Mouse (Mus musculus): ENCODE results near the gene Brd4. TPM values are rescaled to one million over a fixed set of nuclear protein-coding genes. Genes with fewer than 3 reads are reported as not detected.

The Brd4 gene
- polyA plus RNA-seq, 1 experiment from 2014 or later, result 132 TPM

DNA sequence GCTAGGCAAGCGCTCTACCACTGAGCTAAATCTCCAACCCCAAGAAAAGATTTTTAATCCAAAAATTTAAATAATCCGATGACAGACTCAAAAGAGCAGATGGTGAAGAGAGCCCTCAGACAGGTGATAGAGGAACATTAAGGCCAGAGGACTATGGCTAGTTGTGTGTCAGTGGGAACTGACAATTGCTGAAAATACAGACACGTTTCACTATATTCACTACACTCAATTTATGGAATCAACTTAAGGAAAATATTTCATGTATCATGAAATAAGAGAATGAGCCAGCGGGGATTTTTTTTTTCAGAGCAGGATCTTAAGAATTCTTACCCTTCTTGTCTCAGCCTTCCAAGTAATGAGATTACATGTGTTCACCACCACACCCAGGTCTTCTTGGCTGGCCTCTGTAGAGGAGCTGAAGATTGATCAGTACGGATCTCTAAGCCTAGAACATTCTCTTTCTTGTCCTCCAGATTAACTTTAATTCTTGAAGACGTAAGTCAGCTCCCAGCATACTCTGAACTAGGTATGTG, 682 bp upstream of the Brd4 start:
- peak overlapping the region; percentile 70 for H3K4me2 ChIP-seq (replicated peaks; ENCODE audit: low read depth, low read length)
- no peaks in the 10 kb centered on the region for H3K27me3 ChIP-seq (ENCODE audit: control insufficient read depth, insufficient read depth, low read length)
- peak overlapping the region; percentile 99; the same call in 1 of the 2 replicates for H3K27ac ChIP-seq (ENCODE audit: low read depth, low read length)
- H3K9me3 ChIP-seq (ENCODE audit: control insufficient read depth, low read length), result no peaks in the 10 kb centered on the region
- H3K4me3 ChIP-seq (ENCODE audit: low read length), result peak overlapping the region; percentile 97
- no peaks in the 10 kb centered on the region for H3K36me3 ChIP-seq (ENCODE audit: control insufficient read depth, insufficient read depth, low read length)
- WGBS, result 56% methylated on average over 6 of the region's 6 CpGs
- no peak for ATAC-seq (ENCODE audit: low FRiP score, low TSS enrichment)
- peaks cover 24% of the 10 kb centered on the region for H3K4me1 ChIP-seq (ENCODE audit: control insufficient read depth, insufficient read depth, low read length)
- H3K9ac ChIP-seq (ENCODE audit: low read depth, low read length), result peak overlapping the region; percentile 98

- Histone ChIP-seq H3K9ac (ENCODE audit: low read depth, low read length) (peak overlapping the region; percentile 98), H3K27ac (ENCODE audit: low read depth, low read length) (peak overlapping the region; percentile 99), H3K27me3 (ENCODE audit: control insufficient read depth, insufficient read depth, low read length) (no peaks in the 10 kb centered on the region), H3K9me3 (ENCODE audit: control insufficient read depth, low read length) (no peaks in the 10 kb centered on the region), H3K4me2 (replicated peaks; ENCODE audit: low read depth, low read length) (peak overlapping the region; percentile 70), H3K4me1 (ENCODE audit: control insufficient read depth, insufficient read depth, low read length) (peaks cover 24% of the 10 kb centered on the region), H3K4me3 (ENCODE audit: low read length) (peak overlapping the region; percentile 97), H3K36me3 (ENCODE audit: control insufficient read depth, insufficient read depth, low read length) (no peaks in the 10 kb centered on the region)
- WGBS, result under 1% methylated on average over 28 of the region's 41 CpGs
- ATAC-seq (ENCODE audit: low FRiP score, low TSS enrichment), result peak; percentile 70
These were observed 726 bp downstream of the Brd4 start for GRCm38 (mm10) chr17:32283771-32284221.

DNA sequence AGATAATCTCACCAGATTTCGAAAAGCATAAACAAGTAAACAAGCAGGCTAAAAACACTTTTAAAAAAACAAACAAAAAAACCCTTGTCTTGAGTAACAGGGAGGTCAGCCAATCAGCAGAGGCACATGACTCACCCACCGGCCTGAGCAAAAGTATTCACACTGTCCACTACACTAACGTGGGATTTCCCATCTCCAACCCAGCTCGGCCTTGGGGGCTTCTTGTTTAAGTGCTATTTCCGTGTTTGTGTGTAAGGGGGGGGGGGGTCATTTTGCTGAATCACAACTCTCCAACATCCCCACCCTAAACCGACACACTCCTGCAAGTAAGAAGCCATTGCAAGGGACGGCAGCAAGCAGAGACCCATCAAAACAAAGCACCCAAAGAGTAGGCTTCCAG, 1.2 kb downstream of the Brd4 start:
- H3K9me3 ChIP-seq (ENCODE audit: control insufficient read depth, low read length), result no peaks in the 10 kb centered on the region

GRCm38 (mm10) chr17:32281611-32282310, 2.8 kb downstream of the Brd4 start:
- Histone ChIP-seq H3K9ac (ENCODE audit: low read depth, low read length) (no peak overlapping the region), H3K4me2 (replicated peaks; ENCODE audit: low read depth, low read length) (no peak overlapping the region), H3K9me3 (ENCODE audit: control insufficient read depth, low read length) (no peaks in the 10 kb centered on the region), H3K27me3 (ENCODE audit: control insufficient read depth, insufficient read depth, low read length) (no peaks in the 10 kb centered on the region), H3K36me3 (ENCODE audit: control insufficient read depth, insufficient read depth, low read length) (no peaks in the 10 kb centered on the region), H3K4me1 (ENCODE audit: control insufficient read depth, insufficient read depth, low read length) (peaks cover 24% of the 10 kb centered on the region), H3K4me3 (ENCODE audit: low read length) (no peak overlapping the region; the same call in 1 of the 2 replicates), H3K27ac (ENCODE audit: low read depth, low read length) (no peak overlapping the region)
- ATAC-seq (ENCODE audit: low FRiP score, low TSS enrichment), result no peak
- 75% methylated on average over 4 of the region's 4 CpGs for WGBS

More for the DNA sequence above, 1.2 kb downstream of the Brd4 start:
- peak overlapping the region; percentile 97 for H3K4me3 ChIP-seq (ENCODE audit: low read length)
- peak overlapping the region; percentile 99 for H3K27ac ChIP-seq (ENCODE audit: low read depth, low read length)
- 11% methylated on average over 7 of the region's 7 CpGs for WGBS
- no peaks in the 10 kb centered on the region for H3K27me3 ChIP-seq (ENCODE audit: control insufficient read depth, insufficient read depth, low read length)
- peaks cover 24% of the 10 kb centered on the region for H3K4me1 ChIP-seq (ENCODE audit: control insufficient read depth, insufficient read depth, low read length)
- no peak for ATAC-seq (ENCODE audit: low FRiP score, low TSS enrichment)
- H3K4me2 ChIP-seq (replicated peaks; ENCODE audit: low read depth, low read length), result peak overlapping the region; percentile 70
- H3K9ac ChIP-seq (ENCODE audit: low read depth, low read length), result peak overlapping the region; percentile 98
- no peaks in the 10 kb centered on the region for H3K36me3 ChIP-seq (ENCODE audit: control insufficient read depth, insufficient read depth, low read length)

DNA sequence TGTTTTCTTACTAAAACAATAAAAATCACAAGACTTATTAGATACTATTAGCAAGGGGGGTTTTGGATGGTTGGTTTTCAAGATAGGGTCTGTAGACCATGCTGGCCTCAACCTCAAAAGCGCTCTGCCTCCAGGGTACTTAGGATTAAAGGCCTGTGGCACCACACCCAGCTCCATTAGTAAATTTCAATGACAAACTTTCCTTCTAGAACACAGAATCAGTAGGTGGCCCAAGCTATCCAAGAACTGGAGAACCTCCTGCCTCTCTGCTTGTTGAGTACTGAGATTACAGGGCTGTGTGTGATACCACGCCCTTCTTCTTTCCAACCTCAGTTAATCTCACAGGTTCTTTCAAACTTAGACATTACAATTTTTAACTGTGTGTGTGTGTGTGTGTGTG, 3.4 kb downstream of the Brd4 start:
- H3K4me2 ChIP-seq (replicated peaks; ENCODE audit: low read depth, low read length), result no peak overlapping the region; the same call in 1 of the 2 replicates
- peaks cover 24% of the 10 kb centered on the region for H3K4me1 ChIP-seq (ENCODE audit: control insufficient read depth, insufficient read depth, low read length)
- ATAC-seq (ENCODE audit: low FRiP score, low TSS enrichment), result no peak
- no peak overlapping the region for H3K27ac ChIP-seq (ENCODE audit: low read depth, low read length)
- no peaks in the 10 kb centered on the region for H3K9me3 ChIP-seq (ENCODE audit: control insufficient read depth, low read length)
- no peak overlapping the region for H3K9ac ChIP-seq (ENCODE audit: low read depth, low read length)
- WGBS, result 89% methylated on average over 2 of the region's 2 CpGs
- H3K4me3 ChIP-seq (ENCODE audit: low read length), result no peak overlapping the region; the same call in 1 of the 2 replicates
- no peaks in the 10 kb centered on the region for H3K27me3 ChIP-seq (ENCODE audit: control insufficient read depth, insufficient read depth, low read length)
- no peaks in the 10 kb centered on the region for H3K36me3 ChIP-seq (ENCODE audit: control insufficient read depth, insufficient read depth, low read length)

DNA sequence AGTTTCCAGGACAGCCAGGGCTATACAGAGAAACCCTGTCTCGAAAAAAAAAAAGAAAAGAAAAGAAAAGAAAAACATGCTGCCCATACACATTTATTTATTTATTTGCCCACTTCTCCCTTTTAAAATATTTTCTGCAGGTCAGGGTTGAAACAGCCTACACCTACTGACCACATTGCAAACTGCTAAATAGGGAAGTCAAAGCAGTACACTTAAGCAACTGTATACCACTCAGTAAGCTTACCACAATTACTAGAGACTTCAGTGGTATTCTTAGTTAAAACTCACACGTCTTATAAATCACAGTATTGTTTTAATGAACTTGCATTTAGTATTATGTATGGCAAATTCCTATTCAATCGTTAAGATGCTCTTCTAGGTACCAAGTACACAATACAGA, 3.9 kb downstream of the Brd4 start:
- peaks cover 24% of the 10 kb centered on the region for H3K4me1 ChIP-seq (ENCODE audit: control insufficient read depth, insufficient read depth, low read length)
- H3K27ac ChIP-seq (ENCODE audit: low read depth, low read length), result no peak overlapping the region
- no peak overlapping the region for H3K4me2 ChIP-seq (replicated peaks; ENCODE audit: low read depth, low read length)
- WGBS, result 90% methylated on average over 3 of the region's 3 CpGs
- no peaks in the 10 kb centered on the region for H3K27me3 ChIP-seq (ENCODE audit: control insufficient read depth, insufficient read depth, low read length)
- no peak overlapping the region for H3K4me3 ChIP-seq (ENCODE audit: low read length)
- no peak overlapping the region for H3K9ac ChIP-seq (ENCODE audit: low read depth, low read length)
- no peak for ATAC-seq (ENCODE audit: low FRiP score, low TSS enrichment)
- H3K36me3 ChIP-seq (ENCODE audit: control insufficient read depth, insufficient read depth, low read length), result no peaks in the 10 kb centered on the region
- no peaks in the 10 kb centered on the region for H3K9me3 ChIP-seq (ENCODE audit: control insufficient read depth, low read length)

- 94% methylated on average over 1 of the region's 1 CpGs for WGBS
- no peak overlapping the region for H3K9ac ChIP-seq (ENCODE audit: low read depth, low read length)
- H3K4me3 ChIP-seq (ENCODE audit: low read length), result no peak overlapping the region
- H3K27ac ChIP-seq (ENCODE audit: low read depth, low read length), result no peak overlapping the region
- no peak overlapping the region for H3K4me2 ChIP-seq (replicated peaks; ENCODE audit: low read depth, low read length)
- ATAC-seq (ENCODE audit: low FRiP score, low TSS enrichment), result no peak
- H3K27me3 ChIP-seq (ENCODE audit: control insufficient read depth, insufficient read depth, low read length), result no peaks in the 10 kb centered on the region
- H3K9me3 ChIP-seq (ENCODE audit: control insufficient read depth, low read length), result no peaks in the 10 kb centered on the region
- no peaks in the 10 kb centered on the region for H3K36me3 ChIP-seq (ENCODE audit: control insufficient read depth, insufficient read depth, low read length)
- H3K4me1 ChIP-seq (ENCODE audit: control insufficient read depth, insufficient read depth, low read length), result peaks cover 12% of the 10 kb centered on the region; the same call in 1 of the 2 replicates
These were observed 7.3 kb downstream of the Brd4 start for GRCm38 (mm10) chr17:32277201-32277600.

- Histone ChIP-seq H3K4me3 (ENCODE audit: low read length) (no peak overlapping the region), H3K9me3 (ENCODE audit: control insufficient read depth, low read length) (no peaks in the 10 kb centered on the region), H3K9ac (ENCODE audit: low read depth, low read length) (no peak overlapping the region), H3K4me1 (ENCODE audit: control insufficient read depth, insufficient read depth, low read length) (peaks cover 5% of the 10 kb centered on the region; the same call in 1 of the 2 replicates), H3K27me3 (ENCODE audit: control insufficient read depth, insufficient read depth, low read length) (no peaks in the 10 kb centered on the region), H3K27ac (ENCODE audit: low read depth, low read length) (no peak overlapping the region), H3K4me2 (replicated peaks; ENCODE audit: low read depth, low read length) (no peak overlapping the region), H3K36me3 (ENCODE audit: control insufficient read depth, insufficient read depth, low read length) (no peaks in the 10 kb centered on the region)
- WGBS, result 90% methylated on average over 3 of the region's 3 CpGs
- no peak for ATAC-seq (ENCODE audit: low FRiP score, low TSS enrichment)
These were observed 9.0 kb downstream of the Brd4 start for GRCm38 (mm10) chr17:32275568-32275967.

GRCm38 (mm10) chr17:32269151-32269550, 15.4 kb downstream of the Brd4 start:
- H3K4me1 ChIP-seq (ENCODE audit: control insufficient read depth, insufficient read depth, low read length), result peaks cover 5% of the 10 kb centered on the region; the same call in 1 of the 2 replicates
- H3K9ac ChIP-seq (ENCODE audit: low read depth, low read length), result no peak overlapping the region
- H3K9me3 ChIP-seq (ENCODE audit: control insufficient read depth, low read length), result no peaks in the 10 kb centered on the region
- H3K27me3 ChIP-seq (ENCODE audit: control insufficient read depth, insufficient read depth, low read length), result no peaks in the 10 kb centered on the region
- H3K27ac ChIP-seq (ENCODE audit: low read depth, low read length), result no peak overlapping the region
- WGBS, result 91% methylated on average over 7 of the region's 7 CpGs
- H3K4me3 ChIP-seq (ENCODE audit: low read length), result no peak overlapping the region
- no peak overlapping the region for H3K4me2 ChIP-seq (replicated peaks; ENCODE audit: low read depth, low read length)
- H3K36me3 ChIP-seq (ENCODE audit: control insufficient read depth, insufficient read depth, low read length), result no peaks in the 10 kb centered on the region
- no peak for ATAC-seq (ENCODE audit: low FRiP score, low TSS enrichment)
